Mouse (Mus musculus) lung, embryonic 14.5 days (tissue): ENCODE measurements around the gene Hemgn. TPM values are rescaled to one million over a fixed set of nuclear protein-coding genes. Genes with fewer than 3 reads are reported as not detected.

ENCODE experiments used
- ATAC-seq: fragments of 200-750 bp; cut with Nextera tagmentation; 2 replicates; pipeline ENCODE4 v1.8.0; 2017; ENCODE audit warnings: mild to moderate bottlenecking, moderate TSS enrichment, moderate library complexity; ENCODE audit not compliant: insufficient read depth
- DNase-seq: peaks from one replicate; pipeline ENCODE4 v3.0.0-alpha.2; 2015
- H3K27ac ChIP-seq: fragments of 300-500 bp; sonication (generic); 2 replicates; pipeline ENCODE4 v1.5.1; 2014; ENCODE audit warnings: low read depth, mild to moderate bottlenecking, moderate library complexity
- H3K27me3 ChIP-seq: fragments of 300-500 bp; sonication (generic); 2 replicates; pipeline ENCODE4 v1.6.1; 2014; ENCODE audit warnings: low read length, control low read depth; ENCODE audit not compliant: insufficient read depth
- H3K36me3 ChIP-seq: fragments of 300-500 bp; sonication (generic); 2 replicates; pipeline ENCODE4 v1.6.1; 2014; ENCODE audit warnings: control low read depth; ENCODE audit not compliant: insufficient read depth
- H3K4me1 ChIP-seq: fragments of 300-500 bp; sonication (generic); 2 replicates; pipeline ENCODE4 v1.6.1; 2014; ENCODE audit warnings: antibody characterized with exemption, control low read depth; ENCODE audit not compliant: insufficient read depth
- H3K4me2 ChIP-seq: fragments of 300-500 bp; sonication (generic); 2 replicates; pipeline ENCODE4 v1.6.1; 2014; ENCODE audit warnings: mild to moderate bottlenecking
- H3K4me3 ChIP-seq: fragments of 300-500 bp; sonication (generic); 2 replicates; pipeline ENCODE4 v1.5.1; 2014; ENCODE audit warnings: low read depth, low read length
- H3K9ac ChIP-seq: fragments of 300-500 bp; sonication (generic); 2 replicates; pipeline ENCODE4 v1.6.1; 2014
- H3K9me3 ChIP-seq: fragments of 300-500 bp; sonication (generic); 2 replicates; pipeline ENCODE4 v1.6.1; 2016; ENCODE audit warnings: low read depth, low read length, control low read depth
- CTCF ChIP-seq: IDR thresholded peaks from 2 replicates; pipeline ENCODE4 v1.5.1; 2016; ENCODE audit warnings: antibody characterized with exemption, low read depth
- whole genome bisulfite sequencing: fragments of 180-500 bp; shearing (Covaris S2); extraction: QIAGEN DNeasy Blood & Tissue Kit; methylation state at CpG from one replicate; pipeline ENCODE4 v1.1.7; 2014; 5-methylcytosine and 5-hydroxymethylcytosine counted together
- polyA plus RNA-seq: library from polyadenylated mRNA; unstranded; fragments of >200 nt; fragmentation: Nextera tagmentation; extraction: Ambion mirVana; gene quantifications from 2 replicates; pipeline ENCODE4 v1.2.1, GENCODE M21; 2014

The Hemgn gene
- polyA plus RNA-seq: 0.55 and 0.74 TPM in 2 replicates

GRCm38 (mm10) chr4:46413406-46413805 lies at the start of gene Hemgn:
Hemgn (minus strand) TSS chr4:46413506.
- Histone ChIP-seq H3K4me3 (no peak within 1 kb of the TSS), H3K4me2 (no peak within 1 kb of the TSS), H3K9ac (no peak within 1 kb of the TSS), H3K36me3 (no peaks in the 10 kb centered on the region), H3K27ac (no peak within 1 kb of the TSS), H3K27me3 (no peaks in the 10 kb centered on the region), H3K9me3 (no peaks in the 10 kb centered on the region), H3K4me1 (no peaks in the 10 kb centered on the region)
- TF ChIP-seq CTCF: no peak
- ATAC-seq: no peak
- 62% methylated on average over 7 of the region's 7 CpGs for WGBS
- no peak for DNase-seq

GRCm38 (mm10) chr4:46458411-46458810 lies 45.1 kb upstream of the Hemgn start:
- TF ChIP-seq CTCF: no peak
- Histone ChIP-seq H3K9ac (no peak overlapping the region), H3K9me3 (no peaks in the 10 kb centered on the region), H3K4me1 (peaks cover 11% of the 10 kb centered on the region), H3K27me3 (no peaks in the 10 kb centered on the region), H3K27ac (no peak overlapping the region), H3K4me3 (no peak overlapping the region), H3K36me3 (peaks cover 37% of the 10 kb centered on the region), H3K4me2 (no peak overlapping the region)
- 92% methylated on average over 2 of the region's 2 CpGs for WGBS
- ATAC-seq: no peak
- no peak for DNase-seq

GRCm38 (mm10) chr4:46457186-46457585 lies 43.9 kb upstream of the Hemgn start:
- Histone ChIP-seq H3K27ac (no peak overlapping the region), H3K4me2 (no peak overlapping the region), H3K27me3 (no peaks in the 10 kb centered on the region), H3K4me1 (peaks cover 16% of the 10 kb centered on the region), H3K9ac (no peak overlapping the region), H3K9me3 (no peaks in the 10 kb centered on the region), H3K36me3 (peaks cover 25% of the 10 kb centered on the region), H3K4me3 (no peak overlapping the region)
- WGBS: 90% methylated on average over 3 of the region's 3 CpGs
- ATAC-seq (no peak), DNase-seq (no peak)
- TF ChIP-seq CTCF: no peak

GRCm38 (mm10) chr4:46456762-46457161 lies 43.5 kb upstream of the Hemgn start:
- ATAC-seq (no peak), DNase-seq (no peak)
- no peak for TF ChIP-seq CTCF
- H3K27ac ChIP-seq: no peak overlapping the region
- WGBS: 80% methylated on average over 4 of the region's 4 CpGs
- H3K4me1 ChIP-seq: peaks cover 16% of the 10 kb centered on the region
- peaks cover 21% of the 10 kb centered on the region for H3K36me3 ChIP-seq
- no peak overlapping the region for H3K9ac ChIP-seq
- H3K4me2 ChIP-seq: no peak overlapping the region
- H3K4me3 ChIP-seq: no peak overlapping the region
- no peaks in the 10 kb centered on the region for H3K9me3 ChIP-seq
- no peaks in the 10 kb centered on the region for H3K27me3 ChIP-seq

GRCm38 (mm10) chr4:46454097-46454864 lies 41.0 kb upstream of the Hemgn start:
- H3K4me3 ChIP-seq: peak overlapping the region; percentile 6; the same call in 1 of the 2 replicates
- peak overlapping the region; percentile 70 for H3K4me2 ChIP-seq
- 0 out of 2 replicates have a peak, but pooled peaks cover 2% of the 10 kb centered on the region for H3K36me3 ChIP-seq
- ATAC-seq (no peak), DNase-seq (no peak)
- H3K27ac ChIP-seq: 0 out of 2 replicates have a peak overlapping the region, but pooled peaks have one; percentile 26
- H3K4me1 ChIP-seq: peaks cover 16% of the 10 kb centered on the region
- H3K9me3 ChIP-seq: no peaks in the 10 kb centered on the region
- H3K9ac ChIP-seq: no peak overlapping the region; the same call in 1 of the 2 replicates
- no peak for TF ChIP-seq CTCF
- H3K27me3 ChIP-seq: no peaks in the 10 kb centered on the region
- 69% methylated on average over 5 of the region's 5 CpGs for WGBS

- Histone ChIP-seq H3K27me3 (no peaks in the 10 kb centered on the region), H3K9me3 (no peaks in the 10 kb centered on the region), H3K9ac (peak overlapping the region; percentile 100), H3K36me3 (0 out of 2 replicates have a peak, but pooled peaks cover 2% of the 10 kb centered on the region), H3K4me1 (peaks cover 16% of the 10 kb centered on the region), H3K27ac (peak overlapping the region; percentile 100), H3K4me2 (peak overlapping the region; percentile 70), H3K4me3 (peak overlapping the region; percentile 90)
- ATAC-seq (no peak), DNase-seq (no peak)
- WGBS: 30% methylated on average over 13 of the region's 13 CpGs
- no peak for TF ChIP-seq CTCF
Measured at GRCm38 (mm10) chr4:46452855-46453719, 39.8 kb upstream of the Hemgn start.

- H3K27me3 ChIP-seq: no peaks in the 10 kb centered on the region
- peak; percentile 84 for DNase-seq
- peaks cover 16% of the 10 kb centered on the region for H3K4me1 ChIP-seq
- ATAC-seq: peak; percentile 39
- H3K27ac ChIP-seq: peak overlapping the region; percentile 100
- under 1% methylated on average over 19 of the region's 19 CpGs for WGBS
- 0 out of 2 replicates have a peak, but pooled peaks cover 2% of the 10 kb centered on the region for H3K36me3 ChIP-seq
- peak overlapping the region; percentile 90 for H3K4me3 ChIP-seq
- H3K9me3 ChIP-seq: no peaks in the 10 kb centered on the region
- peak overlapping the region; percentile 70 for H3K4me2 ChIP-seq
- TF ChIP-seq CTCF: no peak
- peak overlapping the region; percentile 100 for H3K9ac ChIP-seq
Measured at GRCm38 (mm10) chr4:46452481-46452850, 39.2 kb upstream of the Hemgn start.
